Mouse (Mus musculus) CH12.LX (cell line): Measurements from ENCODE around the gene Cox17. TPM values are rescaled to one million over a fixed set of nuclear protein-coding genes. Genes with fewer than 3 reads are reported as not detected.

ENCODE experiments used
- DNase-seq: peaks from one replicate; pipeline ENCODE4 v3.0.0-alpha.2; 2013; ENCODE audit errors: extremely low read depth
- H3K27ac ChIP-seq: 2 replicates; pipeline ENCODE4 v1.5.1; 2012; ENCODE audit warnings: low read depth, mild to moderate bottlenecking, control low read depth, moderate library complexity; ENCODE audit not compliant: insufficient read depth
- H3K27me3 ChIP-seq: replicated peaks from 2 replicates; pipeline ENCODE3; 2012; ENCODE audit warnings: inconsistent platforms
- H3K36me3 ChIP-seq, 2 experiments: replicated peaks in 1 of 2; 2 replicates each; pipeline versions ENCODE3 to v1.6.1; 2012; ENCODE audit warnings: inconsistent platforms in 1 of 2, low read length in 1 of 2, mild to moderate bottlenecking in 1 of 2, mixed read lengths in 1 of 2, moderate library complexity in 1 of 2; ENCODE audit not compliant: control insufficient read depth in 1 of 2, insufficient read depth in 1 of 2
- H3K4me1 ChIP-seq, 2 experiments: 2 replicates each; pipeline ENCODE4 v1.6.1; 2012; ENCODE audit warnings: inconsistent platforms in 1 of 2, moderate library complexity in 1 of 2; ENCODE audit not compliant: insufficient read depth in 2 of 2, control insufficient read depth in 1 of 2
- H3K4me2 ChIP-seq: 2 replicates; pipeline ENCODE4 v1.6.1; 2012; ENCODE audit warnings: low read depth, mild to moderate bottlenecking, control low read depth; ENCODE audit not compliant: poor library complexity, insufficient read depth, severe bottlenecking
- H3K4me3 ChIP-seq, 3 experiments: fragments of 150-350 bp in 1 of 3; sonication (generic) in 1 of 3; replicated peaks in 1 of 3; 2 replicates each; pipeline versions ENCODE3 to v1.5.1; 2011 to 2012; ENCODE audit warnings: low read depth in 2 of 3, low read length in 2 of 3, mild to moderate bottlenecking in 2 of 3, moderate library complexity in 2 of 3, control low read depth in 1 of 3, improper control_type of control experiment in 1 of 3, inconsistent platforms in 1 of 3, mixed read lengths in 1 of 3; ENCODE audit not compliant: poor library complexity in 1 of 3
- H3K79me2 ChIP-seq: replicated peaks from 2 replicates; pipeline ENCODE4 v1.6.1; 2012; ENCODE audit warnings: mild to moderate bottlenecking, moderate library complexity; ENCODE audit not compliant: control insufficient read depth, poor library complexity, insufficient read depth, severe bottlenecking; ENCODE audit errors: extremely low read depth
- H3K9ac ChIP-seq: 2 replicates; pipeline ENCODE4 v1.6.1; 2012; ENCODE audit warnings: low read depth, mild to moderate bottlenecking, control low read depth, moderate library complexity; ENCODE audit not compliant: insufficient read depth
- H3K9me3 ChIP-seq: replicated peaks from 2 replicates; pipeline ENCODE3; 2012; ENCODE audit warnings: low read length, inconsistent platforms, mixed read lengths
- BHLHE40 ChIP-seq: IDR thresholded peaks from 2 replicates; pipeline ENCODE4 v1.6.1; 2011; ENCODE audit warnings: mild to moderate bottlenecking, low read depth, low read length, improper control_type of control experiment
- CHD1 ChIP-seq: IDR thresholded peaks from 2 replicates; pipeline ENCODE4 v1.6.1; 2012; ENCODE audit warnings: low read depth, low read length, improper control_type of control experiment, inconsistent platforms
- CHD2 ChIP-seq: IDR thresholded peaks from 2 replicates; pipeline ENCODE4 v1.6.1; 2011; ENCODE audit warnings: low read length, improper control_type of control experiment
- CTCF ChIP-seq, 2 experiments: IDR thresholded peaks in 1 of 2; conservative IDR thresholded peaks in 1 of 2; 2 replicates each; pipeline ENCODE4 v1.5.1; 2011 to 2012; ENCODE audit warnings: low read depth in 2 of 2, low read length in 2 of 2, improper control_type of control experiment in 1 of 2, inconsistent platforms in 1 of 2, mild to moderate bottlenecking in 1 of 2, moderate library complexity in 1 of 2
- E2F4 ChIP-seq: IDR thresholded peaks from 2 replicates; pipeline ENCODE4 v1.6.1; 2011; ENCODE audit warnings: low read depth, low read length, improper control_type of control experiment; ENCODE audit not compliant: insufficient replicate concordance
- ELF1 ChIP-seq: IDR thresholded peaks from 2 replicates; pipeline ENCODE4 v1.6.1; 2014; ENCODE audit warnings: low read depth, mild to moderate bottlenecking, inconsistent platforms, low read length, improper control_type of control experiment
- EP300 ChIP-seq: IDR thresholded peaks from 2 replicates; pipeline ENCODE4 v1.6.1; 2011; ENCODE audit warnings: low read length, improper control_type of control experiment
- ETS1 ChIP-seq: conservative IDR thresholded peaks from 2 replicates; pipeline ENCODE4 v1.6.1; 2012; ENCODE audit warnings: low read depth, mild to moderate bottlenecking, inconsistent platforms, low read length, improper control_type of control experiment, moderate library complexity
- GABPA ChIP-seq: IDR thresholded peaks from 2 replicates; pipeline ENCODE4 v1.6.1; 2012; ENCODE audit warnings: low read depth, low read length, improper control_type of control experiment, inconsistent platforms; ENCODE audit not compliant: insufficient replicate concordance
- HCFC1 ChIP-seq: IDR thresholded peaks from 2 replicates; pipeline ENCODE4 v1.6.1; 2012; ENCODE audit warnings: low read depth, mild to moderate bottlenecking, inconsistent platforms, low read length, improper control_type of control experiment
- IRF4 ChIP-seq: IDR thresholded peaks from 2 replicates; pipeline ENCODE4 v1.6.1; 2014; ENCODE audit warnings: low read depth, mild to moderate bottlenecking, inconsistent platforms, low read length, improper control_type of control experiment
- JUN ChIP-seq: IDR thresholded peaks from 2 replicates; pipeline ENCODE4 v1.6.1; 2011; ENCODE audit warnings: low read depth, mild to moderate bottlenecking, low read length, improper control_type of control experiment, moderate library complexity; ENCODE audit not compliant: insufficient read depth
- JUND ChIP-seq: conservative IDR thresholded peaks from 2 replicates; pipeline ENCODE4 v1.6.1; 2011; ENCODE audit warnings: low read depth, low read length, improper control_type of control experiment
- KAT2A ChIP-seq: IDR thresholded peaks from 2 replicates; pipeline ENCODE4 v1.6.1; 2012; ENCODE audit warnings: low read length, improper control_type of control experiment, inconsistent platforms; ENCODE audit not compliant: insufficient replicate concordance
- MAFK ChIP-seq: IDR thresholded peaks from 2 replicates; pipeline ENCODE4 v1.6.1; 2011; ENCODE audit warnings: low read length, improper control_type of control experiment; ENCODE audit not compliant: insufficient replicate concordance
- MAX ChIP-seq: IDR thresholded peaks from 2 replicates; pipeline ENCODE4 v1.6.1; 2011; ENCODE audit warnings: low read length, improper control_type of control experiment
- MAZ ChIP-seq: IDR thresholded peaks from 2 replicates; pipeline ENCODE4 v1.6.1; 2012; ENCODE audit warnings: low read depth, mild to moderate bottlenecking, inconsistent platforms, low read length, improper control_type of control experiment, moderate library complexity
- MEF2A ChIP-seq: IDR thresholded peaks from 2 replicates; pipeline ENCODE4 v1.6.1; 2014; ENCODE audit warnings: low read depth, mild to moderate bottlenecking, inconsistent platforms, low read length, improper control_type of control experiment, borderline replicate concordance
- MXI1 ChIP-seq: IDR thresholded peaks from 2 replicates; pipeline ENCODE4 v1.6.1; 2011; ENCODE audit warnings: mild to moderate bottlenecking, low read depth, low read length, improper control_type of control experiment
- MYC ChIP-seq: IDR thresholded peaks from 2 replicates; pipeline ENCODE4 v1.6.1; 2011; ENCODE audit warnings: low read depth, mild to moderate bottlenecking, improper control_type of control experiment, low read length
- NELFE ChIP-seq: IDR thresholded peaks from 2 replicates; pipeline ENCODE4 v1.6.1; 2011; ENCODE audit warnings: low read depth, low read length, improper control_type of control experiment
- NRF1 ChIP-seq: IDR thresholded peaks from 2 replicates; pipeline ENCODE4 v1.6.1; 2014; ENCODE audit warnings: low read depth, mild to moderate bottlenecking, inconsistent platforms, low read length, improper control_type of control experiment, moderate library complexity
- PAX5 ChIP-seq: IDR thresholded peaks from 2 replicates; pipeline ENCODE4 v1.6.1; 2012; ENCODE audit warnings: low read length, inconsistent platforms, mixed read lengths
- POLR2A ChIP-seq: IDR thresholded peaks from 2 replicates; pipeline ENCODE4 v1.6.1; 2011; ENCODE audit warnings: low read depth, mild to moderate bottlenecking, improper control_type of control experiment, low read length
- POLR2AphosphoS2 ChIP-seq: IDR thresholded peaks from 2 replicates; pipeline ENCODE4 v1.6.1; 2011; ENCODE audit warnings: low read depth, low read length, improper control_type of control experiment
- RAD21 ChIP-seq: IDR thresholded peaks from 2 replicates; pipeline ENCODE4 v1.6.1; 2011; ENCODE audit warnings: low read depth, mild to moderate bottlenecking, low read length, improper control_type of control experiment, moderate library complexity
- RCOR1 ChIP-seq: conservative IDR thresholded peaks from 2 replicates; pipeline ENCODE4 v1.6.1; 2012; ENCODE audit warnings: low read depth, mild to moderate bottlenecking, inconsistent platforms, low read length, improper control_type of control experiment
- SIN3A ChIP-seq: IDR thresholded peaks from 2 replicates; pipeline ENCODE4 v1.6.1; 2012; ENCODE audit warnings: low read length, improper control_type of control experiment, inconsistent platforms
- SMC3 ChIP-seq: IDR thresholded peaks from 2 replicates; pipeline ENCODE4 v1.6.1; 2011; ENCODE audit warnings: low read depth, low read length, improper control_type of control experiment
- TBP ChIP-seq: conservative IDR thresholded peaks from 2 replicates; pipeline ENCODE4 v1.6.1; 2011; ENCODE audit warnings: low read depth, low read length, improper control_type of control experiment
- TCF12 ChIP-seq: IDR thresholded peaks from 2 replicates; pipeline ENCODE4 v1.6.1; 2014; ENCODE audit warnings: low read depth, mild to moderate bottlenecking, inconsistent platforms, low read length, improper control_type of control experiment
- UBTF ChIP-seq: IDR thresholded peaks from 2 replicates; pipeline ENCODE4 v1.6.1; 2012; ENCODE audit warnings: low read depth, mild to moderate bottlenecking, inconsistent platforms, low read length, improper control_type of control experiment, moderate library complexity
- USF1 ChIP-seq: IDR thresholded peaks from 2 replicates; pipeline ENCODE4 v1.6.1; 2014; ENCODE audit warnings: low read depth, mild to moderate bottlenecking, inconsistent platforms, low read length, improper control_type of control experiment
- USF2 ChIP-seq: conservative IDR thresholded peaks from 2 replicates; pipeline ENCODE4 v1.6.1; 2011; ENCODE audit warnings: low read depth, low read length, improper control_type of control experiment
- ZC3H11A ChIP-seq: IDR thresholded peaks from 2 replicates; pipeline ENCODE4 v1.6.1; 2012; ENCODE audit warnings: low read depth, mild to moderate bottlenecking, inconsistent platforms, low read length, improper control_type of control experiment
- ZKSCAN1 ChIP-seq: IDR thresholded peaks from 2 replicates; pipeline ENCODE4 v1.6.1; 2012; ENCODE audit warnings: low read depth, inconsistent platforms, low read length, improper control_type of control experiment, borderline replicate concordance
- ZMIZ1 ChIP-seq: IDR thresholded peaks from 2 replicates; pipeline ENCODE4 v1.6.1; 2012; ENCODE audit warnings: low read depth, mild to moderate bottlenecking, inconsistent platforms, low read length, improper control_type of control experiment
- ZNF384 ChIP-seq: IDR thresholded peaks from 2 replicates; pipeline ENCODE4 v1.6.1; 2012; ENCODE audit warnings: low read depth, low read length, improper control_type of control experiment, inconsistent platforms
- dilution Hi-C: fragments of 300-500 bp; cut with MboI; formaldehyde crosslinking; loops from 2 replicates; pipeline ENCODE4 v1.14.3; 2020; ENCODE audit warnings: low sequenced_read_pairs; ENCODE audit not compliant: extremely low pct_unique_long_range_greater_than_20kb, extremely low pct_ligation_motif_present
- in situ Hi-C: fragments of 300-500 bp; cut with MboI; formaldehyde crosslinking; loops from 3 replicates; pipeline ENCODE4 v1.14.3; 2019; ENCODE audit warnings: low sequenced_read_pairs, low pct_ligation_motif_present, low pct_unique_long_range_greater_than_20kb, mixed read lengths
- polyA plus RNA-seq: library from polyadenylated mRNA; unstranded; fragments of >175 nt; gene quantifications from 2 replicates; pipeline ENCODE4 v1.2.1, GENCODE M21; 2012; ENCODE audit warnings: low read depth; ENCODE audit not compliant: insufficient read length
- total RNA-seq, 2 experiments: library from RNA; depleted of rRNA; stranded (reverse); fragments of 300-350 nt in 1 of 2; fragments of >200 nt in 1 of 2; gene quantifications; 2 replicates each; pipeline ENCODE4 v1.2.3; 2012 to 2014

Gene Cox17
- total and polyA plus RNA-seq, 3 experiments: 410 to 706 (median 622) TPM

- Histone ChIP-seq H3K9me3 (no peaks in the 10 kb centered on the region), H3K4me3 (peak overlapping the region; percentile 1 to 39 (median 8)), H3K79me2 (peaks cover 4% of the 10 kb centered on the region; the same call in 1 of the 2 replicates), H3K4me1 (peaks cover 45 to 80% of the 10 kb centered on the region in 2 experiments), H3K9ac (peak overlapping the region; percentile 29), H3K27ac (peak overlapping the region; percentile 99), H3K27me3 (no peaks in the 10 kb centered on the region), H3K36me3 (peaks cover 0 to 6% of the 10 kb centered on the region in 2 experiments)
- in situ Hi-C loops: no loop called here
- DNase-seq: peak; percentile 93
- dilution Hi-C loops: no loop called here
- TF ChIP-seq POLR2A (no peak; the same call in 1 of the 2 replicates), CTCF (conservative IDR thresholded peaks at IDR 0.05 in 1 of 2, IDR thresholded peaks at IDR 0.05 in 1 of 2; ENCODE audit: low read depth in 2 of 2, low read length in 2 of 2) (no peak), HCFC1 (peak; percentile 56; the same call in 1 of the 2 replicates), USF2 (no peak), MXI1 (peak; percentile 89), KAT2A (no peak), E2F4 (no peak), SMC3 (peak; percentile 38), GABPA (peak; percentile 68), SIN3A (peak; percentile 87), ZNF384 (peak; percentile 46; the same call in 1 of the 2 replicates), PAX5 (no peak), EP300 (peak; percentile 89), ZMIZ1 (peak; percentile 74), TBP (peak; percentile 82; the same call in 1 of the 2 replicates), ETS1 (peak; percentile 99), MAFK (peak; percentile 57; the same call in 1 of the 2 replicates), ZKSCAN1 (no peak), RAD21 (peak; percentile 15), POLR2AphosphoS2 (no peak), CHD2 (peak; percentile 85), MAZ (peak; percentile 80), MEF2A (peak; percentile 98), IRF4 (peak; percentile 95), ELF1 (peak; percentile 55), TCF12 (peak; percentile 85), MYC (peak; percentile 93), NRF1 (no peak), ZC3H11A (no peak; the same call in 1 of the 2 replicates), JUN (peak; percentile 95), NELFE (peak; percentile 26; the same call in 1 of the 2 replicates), USF1 (no peak), UBTF (no peak), CHD1 (no peak), JUND (peak; percentile 97), MAX (peak; percentile 77), BHLHE40 (peak; percentile 96), RCOR1 (peak; percentile 83)
- TF ChIP-seq, all 38 proteins: peak for 25
- H3K4me2 ChIP-seq: peak overlapping the region; percentile 68
These were observed 49.4 kb downstream of the Cox17 start for GRCm38 (mm10) chr16:38396155-38396554.
